Mouse (Mus musculus) skeletal muscle tissue, adult 2 months (tissue): ENCODE measurements around the gene Ugt1a6a.

Source experiments
- DNase-seq: peaks from one replicate; pipeline ENCODE4 v3.0.0-alpha.2; 2012; ENCODE audit warnings: low read depth, low spot score

Gene Ugt1a6a

DNA sequence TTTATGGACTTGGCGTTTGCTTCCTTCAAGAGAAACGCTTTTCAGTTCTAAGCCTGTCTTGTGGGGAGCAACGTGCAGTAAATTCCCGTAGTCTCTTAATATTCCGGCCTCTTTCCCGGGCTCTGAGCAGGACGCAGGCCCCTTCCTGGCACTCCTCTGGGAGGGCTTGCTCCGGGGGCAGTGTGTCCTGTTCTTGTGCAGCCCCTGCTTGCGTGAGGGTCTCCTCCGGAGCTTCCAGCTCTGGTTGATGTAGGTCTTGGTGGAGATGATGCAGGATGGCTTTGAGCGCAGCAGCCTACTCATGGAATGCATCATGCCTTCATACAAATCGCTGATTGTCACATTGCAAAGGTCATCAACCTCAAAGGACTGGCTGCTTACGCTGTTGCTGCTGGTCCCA is 131.5 kb downstream of the Ugt1a6a start:
- DNase-seq: no peak

DNA sequence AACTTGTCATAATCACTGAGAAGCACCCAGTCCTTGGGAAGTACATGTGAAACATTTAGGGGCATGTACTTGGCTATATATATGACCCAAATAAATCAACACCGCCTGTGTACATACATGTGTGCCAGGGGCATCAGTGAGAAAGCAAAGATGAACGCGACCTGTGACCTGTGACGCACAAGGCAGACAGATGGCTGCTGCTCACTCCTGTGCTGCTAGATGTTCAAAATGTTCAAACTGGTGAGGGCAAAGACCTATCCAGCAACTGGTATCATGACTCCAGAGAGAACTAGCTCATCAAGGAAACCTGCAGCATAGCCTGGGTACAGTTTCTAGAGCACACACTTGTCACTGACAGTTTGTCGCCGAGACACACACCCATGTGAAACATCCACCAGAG is 132.9 kb downstream of the Ugt1a6a start:
- DNase-seq: no peak

DNA sequence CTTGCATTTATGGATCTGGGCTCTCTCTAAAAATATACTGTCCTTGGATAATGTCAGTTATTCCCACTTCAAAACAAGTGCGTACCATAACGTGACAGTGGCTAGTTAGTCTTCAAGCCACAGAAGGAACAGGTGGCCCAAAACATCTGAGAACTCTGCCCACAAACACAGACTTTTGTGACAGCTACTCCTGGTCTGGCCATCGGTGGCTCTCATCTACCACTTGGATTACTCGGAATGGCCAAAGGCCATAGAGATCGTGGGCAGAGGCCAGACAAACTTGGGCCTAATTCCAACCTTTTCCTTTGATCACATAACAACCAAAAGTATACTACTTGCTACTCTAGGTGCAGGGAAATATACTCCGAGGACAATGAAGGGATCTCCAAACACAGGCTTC is 133.5 kb downstream of the Ugt1a6a start:
- DNase-seq: no peak
